Mouse (Mus musculus): ENCODE measurements around the gene Eef2k. TPM values are rescaled to one million over a fixed set of nuclear protein-coding genes. Genes with fewer than 3 reads are reported as not detected.
"Not testable (repeated sequence)": the region's sequence is repeated elsewhere in the genome, so short reads cannot be mapped to it uniquely, and the experiment has no call there.

The Eef2k gene
- polyA plus RNA-seq, 1 experiment from 2014 or later, result 44.3 TPM

- not testable (repeated sequence) for H3K9ac ChIP-seq; ATAC-seq; H3K27me3 ChIP-seq (replicated peaks); H3K27ac ChIP-seq; H3K4me1 ChIP-seq; H3K9me3 ChIP-seq (replicated peaks); H3K4me3 ChIP-seq; H3K4me2 ChIP-seq
- peaks cover 72% of the 10 kb centered on the region for H3K36me3 ChIP-seq
- WGBS (ENCODE audit: insufficient replicate concordance), result 84% methylated on average over 7 of the region's 7 CpGs
Observed at GRCm38 (mm10) chr7:120953591-120953990, 111.0 kb downstream of the Eef2k start.

Other genes starting within 250 kb of the Eef2k start
- gene Uqcrc2, start 207.7 kb upstream of the Eef2k start, polyA plus RNA-seq (2016; fragmentation: Nextera tagmentation; extraction: Ambion mirVana), result 150 and 160 TPM in 2 replicates
- 0.13 and 0.17 TPM in 2 replicates for gene Pdzd9, start 172.5 kb upstream of the Eef2k start, polyA plus RNA-seq (2016; fragmentation: Nextera tagmentation; extraction: Ambion mirVana)
- 9.4 and 10.7 TPM in 2 replicates for gene Mosmo, start 165.2 kb upstream of the Eef2k start, polyA plus RNA-seq (2016; fragmentation: Nextera tagmentation; extraction: Ambion mirVana)
- not detected in 2 replicates for gene Vwa3a, start 103.5 kb upstream of the Eef2k start, polyA plus RNA-seq (2016; fragmentation: Nextera tagmentation; extraction: Ambion mirVana)
- not detected in 2 replicates for gene Gm5737, start 30.5 kb upstream of the Eef2k start, polyA plus RNA-seq (2016; fragmentation: Nextera tagmentation; extraction: Ambion mirVana)
- 27.4 and 27.9 TPM in 2 replicates for gene Polr3e, start 74.9 kb downstream of the Eef2k start, polyA plus RNA-seq (2016; fragmentation: Nextera tagmentation; extraction: Ambion mirVana)
- gene Cdr2, start 139.5 kb downstream of the Eef2k start, polyA plus RNA-seq (2016; fragmentation: Nextera tagmentation; extraction: Ambion mirVana), result 39.3 and 40.8 TPM in 2 replicates
- 0.18 TPM in 1 of 2 replicates, not detected in the other for gene Mfsd13b, start 139.7 kb downstream of the Eef2k start, polyA plus RNA-seq (2016; fragmentation: Nextera tagmentation; extraction: Ambion mirVana)
- gene Mettl9, start 191.6 kb downstream of the Eef2k start, polyA plus RNA-seq (2016; fragmentation: Nextera tagmentation; extraction: Ambion mirVana), result 71.8 and 73.5 TPM in 2 replicates
- gene Igsf6, start 231.7 kb downstream of the Eef2k start, polyA plus RNA-seq (2016; fragmentation: Nextera tagmentation; extraction: Ambion mirVana), result 6.6 and 7.6 TPM in 2 replicates
- gene Otoa, start 238.8 kb downstream of the Eef2k start, polyA plus RNA-seq (2016; fragmentation: Nextera tagmentation; extraction: Ambion mirVana), result 0.06 TPM in 1 of 2 replicates, not detected in the other